Mouse (Mus musculus): ENCODE results near the gene Gys1. TPM values are rescaled to one million over a fixed set of nuclear protein-coding genes. Genes with fewer than 3 reads are reported as not detected.

Gene Gys1
- polyA plus RNA-seq, 1 experiment from 2014 or later: 99.1 TPM

DNA sequence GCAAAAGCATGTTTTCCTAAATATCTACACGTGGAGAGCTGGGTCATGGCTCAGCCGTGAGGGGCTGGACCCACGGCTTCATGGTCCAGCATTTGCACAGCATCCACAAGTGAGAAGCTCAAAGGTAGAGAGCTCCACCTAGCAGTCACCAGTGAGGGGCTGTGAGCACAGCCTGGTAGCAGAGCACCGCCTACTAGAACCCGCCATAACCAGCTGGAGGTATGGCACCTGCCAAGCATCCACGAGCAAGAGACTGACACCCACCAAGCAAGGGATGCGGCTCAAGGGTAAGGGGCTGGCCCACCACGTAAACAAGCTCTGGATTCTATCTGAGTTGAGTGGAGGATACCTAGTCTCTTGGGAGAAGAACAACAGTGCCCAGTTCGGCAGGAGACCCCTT lies 30.9 kb downstream of the Gys1 start:
- Histone ChIP-seq H3K4me1 (ENCODE audit: control insufficient read depth in 2 of 2, insufficient read depth in 2 of 2, low read length in 2 of 2) (peaks cover 11 to 21% of the 10 kb centered on the region in 2 experiments), H3K27ac (replicated peaks in 1 of 2; ENCODE audit: control insufficient read depth in 1 of 2, insufficient read depth in 1 of 2, low read depth in 2 of 2, low read length in 2 of 2) (no peak overlapping the region), H3K4me2 (ENCODE audit: low read length) (peak overlapping the region; percentile 88), H3K9ac (ENCODE audit: low read length) (peak overlapping the region; percentile 92), H3K36me3 (ENCODE audit: control insufficient read depth, insufficient read depth, low read length) (peaks cover 40% of the 10 kb centered on the region), H3K4me3 (ENCODE audit: control insufficient read depth in 1 of 2, insufficient read depth in 1 of 2, low read depth in 1 of 2, low read length in 2 of 2) (peak overlapping the region; percentile 87 to 89), H3K9me3 (ENCODE audit: control insufficient read depth, low read length) (no peaks in the 10 kb centered on the region), H3K27me3 (ENCODE audit: control insufficient read depth, insufficient read depth, low read length) (no peaks in the 10 kb centered on the region)
- 84% methylated on average over 9 of the region's 9 CpGs for WGBS
- ATAC-seq (ENCODE audit: insufficient number of reproducible peaks, insufficient read depth, low FRiP score, low read depth): no peak

DNA sequence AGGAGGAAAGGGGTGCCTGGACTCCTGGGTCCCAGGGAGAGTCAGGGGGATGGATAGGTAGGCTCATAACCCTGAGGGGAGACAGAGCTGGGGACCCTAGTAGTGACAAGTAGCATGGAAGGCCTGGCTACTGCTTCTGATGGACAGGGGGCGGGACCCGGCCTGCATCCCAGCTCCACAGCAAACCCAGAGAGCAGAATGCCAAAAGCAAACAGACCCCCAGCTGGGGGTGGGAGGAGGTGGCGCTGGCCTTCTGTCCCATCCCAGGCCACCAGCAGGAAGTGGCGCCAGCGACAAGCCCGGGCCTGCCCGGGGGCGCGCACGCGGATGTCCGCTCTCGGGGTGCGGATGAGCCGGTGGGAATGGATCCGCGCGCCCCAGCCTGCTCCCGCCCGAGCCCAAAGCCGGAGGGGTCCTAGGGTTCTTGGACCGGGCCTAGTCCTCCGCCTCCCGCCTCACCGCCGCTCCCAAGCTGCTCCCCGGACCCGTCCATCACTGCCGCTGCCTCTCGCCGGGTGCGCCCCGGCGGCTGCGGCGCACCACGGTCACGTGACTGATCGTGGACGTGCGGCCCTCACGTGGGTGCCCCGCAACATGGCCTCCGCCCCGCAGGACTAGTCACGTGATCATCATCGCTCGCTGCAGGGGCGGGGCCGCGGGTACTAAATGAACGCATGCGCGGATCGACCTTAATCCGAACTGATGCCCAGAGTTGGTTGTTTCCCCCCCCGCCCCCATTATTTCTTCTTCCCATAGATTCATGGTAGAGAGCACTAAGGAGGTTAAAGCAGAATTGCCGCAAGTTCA lies 31.8 kb downstream of the Gys1 start, which contains the start of gene Bax:
Bax (minus strand) TSS at position 616 of the 807 bp plus-strand sequence.
- WGBS: under 1% methylated on average over 56 of the region's 58 CpGs
- peak within 1 kb of the TSS; percentile 40 to 64; a peak in 2 of 4 replicates for H3K27ac ChIP-seq (replicated peaks in 1 of 2; ENCODE audit: control insufficient read depth in 1 of 2, insufficient read depth in 1 of 2, low read depth in 2 of 2, low read length in 2 of 2)
- peaks cover 6 to 14% of the 10 kb centered on the region in 2 experiments; a peak in 3 of 4 replicates for H3K4me1 ChIP-seq (ENCODE audit: control insufficient read depth in 2 of 2, insufficient read depth in 2 of 2, low read length in 2 of 2)
- peak within 1 kb of the TSS; percentile 87 to 89 for H3K4me3 ChIP-seq (ENCODE audit: control insufficient read depth in 1 of 2, insufficient read depth in 1 of 2, low read depth in 1 of 2, low read length in 2 of 2)
- no peaks in the 10 kb centered on the region for H3K27me3 ChIP-seq (ENCODE audit: control insufficient read depth, insufficient read depth, low read length)
- no peaks in the 10 kb centered on the region for H3K9me3 ChIP-seq (ENCODE audit: control insufficient read depth, low read length)
- H3K9ac ChIP-seq (ENCODE audit: low read length): peak within 1 kb of the TSS; percentile 92
- peaks cover 39% of the 10 kb centered on the region for H3K36me3 ChIP-seq (ENCODE audit: control insufficient read depth, insufficient read depth, low read length)
- ATAC-seq (ENCODE audit: insufficient number of reproducible peaks, insufficient read depth, low FRiP score, low read depth): peak; percentile 77
- H3K4me2 ChIP-seq (ENCODE audit: low read length): peak within 1 kb of the TSS; percentile 88

DNA sequence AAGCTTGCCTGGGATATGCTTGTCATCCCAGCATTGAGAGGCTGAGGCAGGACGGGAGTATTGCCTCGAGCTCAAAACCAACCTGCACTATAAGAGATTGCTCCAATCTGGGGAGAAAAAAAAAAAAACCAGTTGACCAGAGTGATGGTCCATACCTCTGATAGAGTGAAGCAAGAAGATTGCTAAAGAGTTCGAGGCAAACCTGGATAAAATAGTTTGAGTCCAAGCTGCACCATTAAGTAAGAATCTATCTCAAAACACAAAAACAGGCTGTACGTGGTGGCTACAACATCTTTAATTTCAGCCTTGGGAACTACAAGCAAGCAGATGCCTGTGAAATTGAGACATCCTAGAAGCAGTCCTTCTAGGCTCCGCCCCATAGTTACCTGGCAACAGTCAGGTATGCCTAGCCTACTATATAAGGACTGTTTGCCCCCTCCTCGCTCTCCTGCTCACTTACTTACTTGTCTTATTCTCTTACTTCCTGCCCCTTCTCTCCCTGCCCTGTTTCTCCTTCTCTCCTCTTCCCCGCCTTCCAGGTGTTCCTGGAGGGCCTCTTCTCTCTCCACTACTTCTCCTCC lies 32.5 kb downstream of the Gys1 start:
- Histone ChIP-seq H3K36me3 (ENCODE audit: control insufficient read depth, insufficient read depth, low read length) (peaks cover 32% of the 10 kb centered on the region), H3K27me3 (ENCODE audit: control insufficient read depth, insufficient read depth, low read length) (no peaks in the 10 kb centered on the region), H3K27ac (replicated peaks in 1 of 2; ENCODE audit: control insufficient read depth in 1 of 2, insufficient read depth in 1 of 2, low read depth in 2 of 2, low read length in 2 of 2) (no peak overlapping the region), H3K9me3 (ENCODE audit: control insufficient read depth, low read length) (no peaks in the 10 kb centered on the region), H3K4me2 (ENCODE audit: low read length) (peak overlapping the region; percentile 88), H3K4me1 (ENCODE audit: control insufficient read depth in 2 of 2, insufficient read depth in 2 of 2, low read length in 2 of 2) (peaks cover 6 to 14% of the 10 kb centered on the region in 2 experiments; a peak in 3 of 4 replicates), H3K4me3 (ENCODE audit: control insufficient read depth in 1 of 2, insufficient read depth in 1 of 2, low read depth in 1 of 2, low read length in 2 of 2) (peak overlapping the region; percentile 87 to 89), H3K9ac (ENCODE audit: low read length) (peak overlapping the region; percentile 92)
- WGBS: 40% methylated on average over 7 of the region's 7 CpGs
- ATAC-seq (ENCODE audit: insufficient number of reproducible peaks, insufficient read depth, low FRiP score, low read depth): no peak

DNA sequence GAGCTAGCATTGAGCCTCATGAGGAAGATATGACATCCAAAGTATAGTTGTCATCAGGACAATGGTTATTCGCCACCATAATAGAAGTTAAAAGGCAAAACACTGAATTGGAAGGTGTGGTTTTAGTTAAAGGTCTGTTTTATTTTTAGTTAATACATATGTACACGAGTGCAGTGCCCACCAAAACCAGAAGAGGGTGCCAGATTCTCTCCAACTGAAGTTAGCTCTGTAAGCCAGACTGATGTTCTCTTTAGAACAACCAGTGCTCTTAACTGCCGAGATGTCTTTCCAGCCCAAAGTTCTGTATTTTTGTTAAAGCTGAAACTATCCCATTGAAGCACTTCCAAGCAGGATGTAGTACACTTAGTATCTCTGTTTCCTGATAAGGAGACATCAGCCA lies 36.2 kb downstream of the Gys1 start:
- Histone ChIP-seq H3K27me3 (ENCODE audit: control insufficient read depth, insufficient read depth, low read length) (no peaks in the 10 kb centered on the region), H3K27ac (replicated peaks in 1 of 2; ENCODE audit: control insufficient read depth in 1 of 2, insufficient read depth in 1 of 2, low read depth in 2 of 2, low read length in 2 of 2) (no peak overlapping the region), H3K9me3 (ENCODE audit: control insufficient read depth, low read length) (no peaks in the 10 kb centered on the region), H3K9ac (ENCODE audit: low read length) (no peak overlapping the region), H3K4me2 (ENCODE audit: low read length) (no peak overlapping the region), H3K36me3 (ENCODE audit: control insufficient read depth, insufficient read depth, low read length) (no peaks in the 10 kb centered on the region; the same call in 1 of the 2 replicates), H3K4me1 (ENCODE audit: control insufficient read depth in 2 of 2, insufficient read depth in 2 of 2, low read length in 2 of 2) (peaks cover 7 to 8% of the 10 kb centered on the region in 2 experiments), H3K4me3 (ENCODE audit: control insufficient read depth in 1 of 2, insufficient read depth in 1 of 2, low read depth in 1 of 2, low read length in 2 of 2) (no peak overlapping the region)
- 5% methylated on average over 3 of the region's 3 CpGs for WGBS
- ATAC-seq (ENCODE audit: insufficient number of reproducible peaks, insufficient read depth, low FRiP score, low read depth): no peak

DNA sequence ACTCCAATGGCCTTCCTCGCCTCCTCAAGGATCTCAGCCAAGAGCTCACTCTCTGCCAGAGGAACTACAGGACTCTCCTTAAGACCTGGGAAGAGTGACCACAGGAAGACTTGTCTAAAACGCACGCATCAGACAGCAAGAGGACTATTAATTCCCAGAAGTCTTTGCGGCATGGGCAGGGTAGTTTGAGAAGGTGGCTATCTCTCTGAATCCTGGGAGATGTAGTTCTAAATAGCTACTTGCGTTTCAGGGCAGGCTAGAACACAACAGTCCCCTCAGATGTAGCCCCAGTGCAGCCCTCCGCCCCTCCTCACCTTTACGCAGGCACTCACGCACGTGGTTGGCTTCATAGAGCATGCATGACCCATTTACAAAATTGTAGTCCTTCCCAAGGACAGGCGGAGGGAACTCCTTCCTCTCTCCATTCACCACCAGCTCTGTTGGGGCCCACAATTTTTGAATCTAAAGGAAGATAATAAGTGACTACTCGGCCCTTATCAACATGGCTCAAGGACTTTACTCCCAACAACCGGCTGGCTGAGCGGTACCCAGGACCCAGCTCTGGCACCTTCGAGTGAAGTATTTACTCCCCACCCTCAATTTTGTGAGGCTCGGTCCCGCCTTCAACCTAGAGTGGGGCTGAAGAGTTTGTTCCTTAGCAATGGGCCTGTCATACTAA lies 40.8 kb downstream of the Gys1 start:
- H3K9ac ChIP-seq (ENCODE audit: low read length): peak overlapping the region; percentile 55; the same call in 1 of the 2 replicates
- no peak for ATAC-seq (ENCODE audit: insufficient number of reproducible peaks, insufficient read depth, low FRiP score, low read depth)

DNA sequence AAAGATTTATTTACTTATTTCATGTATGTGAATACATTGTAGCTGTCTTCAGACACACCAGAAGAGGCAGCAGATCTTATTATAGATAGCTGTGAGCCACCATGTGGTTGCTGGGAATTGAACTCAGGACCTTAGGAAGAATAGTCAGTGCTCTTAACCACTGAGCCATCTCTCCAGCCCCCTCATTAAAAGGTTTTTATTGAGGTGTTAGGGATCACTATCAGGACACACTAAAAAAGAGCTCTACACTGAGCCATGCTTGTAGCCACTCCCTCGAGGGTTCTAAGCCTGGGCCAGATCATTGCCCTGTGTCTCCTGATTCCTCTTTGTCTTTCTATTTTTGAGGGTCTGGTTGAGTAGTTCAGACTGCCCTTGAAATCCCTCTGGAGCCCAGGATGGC lies 41.8 kb downstream of the Gys1 start:
- Histone ChIP-seq H3K9ac (ENCODE audit: low read length) (no peak overlapping the region), H3K27me3 (ENCODE audit: control insufficient read depth, insufficient read depth, low read length) (no peaks in the 10 kb centered on the region), H3K4me2 (ENCODE audit: low read length) (no peak overlapping the region), H3K27ac (replicated peaks in 1 of 2; ENCODE audit: control insufficient read depth in 1 of 2, insufficient read depth in 1 of 2, low read depth in 2 of 2, low read length in 2 of 2) (no peak overlapping the region), H3K36me3 (ENCODE audit: control insufficient read depth, insufficient read depth, low read length) (no peaks in the 10 kb centered on the region), H3K4me1 (ENCODE audit: control insufficient read depth in 2 of 2, insufficient read depth in 2 of 2, low read length in 2 of 2) (peaks cover 0 to 5% of the 10 kb centered on the region in 2 experiments; a peak in 2 of 4 replicates), H3K9me3 (ENCODE audit: control insufficient read depth, low read length) (no peaks in the 10 kb centered on the region), H3K4me3 (ENCODE audit: control insufficient read depth in 1 of 2, insufficient read depth in 1 of 2, low read depth in 1 of 2, low read length in 2 of 2) (no peak overlapping the region)
- WGBS: 58% methylated on average over 1 of the region's 1 CpGs
- no peak for ATAC-seq (ENCODE audit: insufficient number of reproducible peaks, insufficient read depth, low FRiP score, low read depth)

More for the DNA sequence above, 40.8 kb downstream of the Gys1 start:
- Histone ChIP-seq H3K4me2 (ENCODE audit: low read length) (peak overlapping the region; percentile 50), H3K27me3 (ENCODE audit: control insufficient read depth, insufficient read depth, low read length) (no peaks in the 10 kb centered on the region), H3K27ac (replicated peaks in 1 of 2; ENCODE audit: control insufficient read depth in 1 of 2, insufficient read depth in 1 of 2, low read depth in 2 of 2, low read length in 2 of 2) (no peak overlapping the region), H3K9me3 (ENCODE audit: control insufficient read depth, low read length) (no peaks in the 10 kb centered on the region), H3K4me3 (ENCODE audit: control insufficient read depth in 1 of 2, insufficient read depth in 1 of 2, low read depth in 1 of 2, low read length in 2 of 2) (peak overlapping the region; percentile 19 to 33; a peak in 3 of 4 replicates), H3K4me1 (ENCODE audit: control insufficient read depth in 2 of 2, insufficient read depth in 2 of 2, low read length in 2 of 2) (peaks cover 0 to 5% of the 10 kb centered on the region in 2 experiments; a peak in 2 of 4 replicates), H3K36me3 (ENCODE audit: control insufficient read depth, insufficient read depth, low read length) (no peaks in the 10 kb centered on the region)
- WGBS: 59% methylated on average over 16 of the region's 16 CpGs

DNA sequence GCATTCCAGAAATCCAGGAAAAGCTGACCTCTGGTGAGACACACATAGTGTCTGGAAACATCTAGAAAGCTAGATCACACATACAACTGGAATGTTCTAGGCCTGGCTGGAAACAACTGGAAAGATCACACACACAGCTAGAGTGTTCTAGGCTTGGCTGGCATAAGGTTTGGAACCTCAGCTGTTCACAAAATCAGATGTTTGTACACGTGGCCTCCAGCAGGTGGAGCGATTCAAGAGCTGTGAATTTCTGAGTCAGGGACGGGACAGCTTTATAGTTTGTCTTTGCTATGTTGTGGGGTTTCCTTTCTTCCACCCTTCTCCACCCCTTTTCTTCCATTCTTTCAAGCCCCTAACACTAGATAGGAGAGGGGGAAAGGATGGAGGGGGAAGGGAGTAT lies 42.4 kb downstream of the Gys1 start:
- Histone ChIP-seq H3K27me3 (ENCODE audit: control insufficient read depth, insufficient read depth, low read length) (no peaks in the 10 kb centered on the region), H3K4me3 (ENCODE audit: control insufficient read depth in 1 of 2, insufficient read depth in 1 of 2, low read depth in 1 of 2, low read length in 2 of 2) (no peak overlapping the region), H3K36me3 (ENCODE audit: control insufficient read depth, insufficient read depth, low read length) (no peaks in the 10 kb centered on the region), H3K9ac (ENCODE audit: low read length) (no peak overlapping the region), H3K4me2 (ENCODE audit: low read length) (no peak overlapping the region), H3K4me1 (ENCODE audit: control insufficient read depth in 2 of 2, insufficient read depth in 2 of 2, low read length in 2 of 2) (peaks cover 0 to 5% of the 10 kb centered on the region in 2 experiments; a peak in 2 of 4 replicates), H3K27ac (replicated peaks in 1 of 2; ENCODE audit: control insufficient read depth in 1 of 2, insufficient read depth in 1 of 2, low read depth in 2 of 2, low read length in 2 of 2) (no peak overlapping the region), H3K9me3 (ENCODE audit: control insufficient read depth, low read length) (no peaks in the 10 kb centered on the region)
- WGBS: 14% methylated on average over 3 of the region's 3 CpGs
- no peak for ATAC-seq (ENCODE audit: insufficient number of reproducible peaks, insufficient read depth, low FRiP score, low read depth)

All from heart, embryonic 14.5 days (tissue).